Mouse (Mus musculus) layer of hippocampus, adult 18-20 months (tissue): ENCODE data around the gene Ddx27. TPM values are rescaled to one million over a fixed set of nuclear protein-coding genes. Genes with fewer than 3 reads are reported as not detected.
A peak's percentile ranks its signal among the peaks of the same experiment; 100 is the strongest.
"Not testable (repeated sequence)": the region's sequence is repeated elsewhere in the genome, so short reads cannot be mapped to it uniquely, and the experiment has no call there.

ENCODE experiments used
- DNase-seq, 2 experiments: peaks; one replicate each; pipeline ENCODE4 v3.0.0; 2022; ENCODE audit warnings: low spot score in 2 of 2
- long read RNA-seq: library from polyadenylated mRNA; stranded (forward); transcript quantifications from one replicate; pipeline ENCODE4 v2.0.0, GENCODE M21; 2021
- total RNA-seq, 2 experiments: library from RNA; stranded (reverse); gene quantifications; 2 replicates each; pipeline ENCODE4 v1.2.3; 2021

Ddx27 gene
- total RNA-seq = 10 to 100 TPM; 26.8 to 31.4 TPM
- long read RNA-seq, transcript Ddx27-201 (21 exons, 2,714 nt) = major isoform, 31 of 37 reads
- long read RNA-seq, partial matches to known transcripts = 2 of 37 reads
- long read RNA-seq, other reads (novel, unspliced or antisense) = 4 of 37 reads

- peak; percentile 89 to 95 for DNase-seq
These were observed at the start of gene Ddx27 for GRCm38 (mm10) chr2:167014702-167015381. TSS of gene Ddx27 (plus strand) at chr2:167015193.

GRCm38 (mm10) chr2:166973153-166973552 is 41.8 kb upstream of the Ddx27 start:
- DNase-seq = no peak

GRCm38 (mm10) chr2:166974177-166974872 is 40.7 kb upstream of the Ddx27 start:
- DNase-seq = no peak

DNA sequence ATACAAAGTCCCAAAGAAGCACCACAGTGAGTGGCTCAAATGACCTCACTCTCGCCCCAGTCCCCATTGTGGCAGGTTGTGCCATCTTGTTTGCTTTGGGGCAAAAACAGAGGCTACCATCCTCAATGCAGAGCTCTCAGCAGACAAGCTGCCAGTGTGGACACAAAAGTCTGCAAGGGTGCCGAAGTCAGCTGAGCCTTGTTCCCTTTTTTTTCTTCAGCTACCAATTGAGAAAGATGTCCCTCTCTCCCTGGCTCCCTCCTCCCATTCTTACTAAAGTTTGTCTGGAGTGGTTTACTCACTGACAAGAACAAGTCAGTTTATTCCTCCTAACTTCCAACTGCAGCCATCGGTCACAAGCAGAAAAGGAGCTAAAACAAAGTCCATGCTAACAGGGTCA is 38.6 kb upstream of the Ddx27 start:
- no peak for DNase-seq

- DNase-seq = no peak
These were observed 37.5 kb upstream of the Ddx27 start for GRCm38 (mm10) chr2:166977490-166977889.

- DNase-seq = no peak
These were observed 34.8 kb upstream of the Ddx27 start for GRCm38 (mm10) chr2:166980161-166980560.

GRCm38 (mm10) chr2:166983351-166983894 is 31.6 kb upstream of the Ddx27 start:
- DNase-seq = no peak

- DNase-seq = no peak
These were observed 24.1 kb upstream of the Ddx27 start for GRCm38 (mm10) chr2:166990861-166991260.

DNA sequence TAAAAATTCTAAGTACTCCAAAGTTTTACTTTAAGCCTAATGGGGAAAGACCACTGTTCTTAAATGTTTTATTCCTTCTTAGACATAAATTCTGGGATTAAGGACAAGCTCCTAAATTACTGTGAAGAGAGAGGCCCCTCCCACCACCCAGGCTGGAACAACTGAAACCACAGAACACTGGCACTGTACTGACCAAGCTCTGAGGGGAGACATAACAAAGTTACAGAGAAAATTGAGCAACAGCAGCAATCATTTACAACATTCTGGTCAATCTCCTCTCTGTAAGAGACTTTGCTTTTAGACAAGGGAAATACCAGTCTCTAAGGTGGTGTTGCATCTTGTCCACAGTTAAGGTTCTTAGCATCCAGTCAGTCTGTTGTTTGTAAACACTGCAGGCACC is 23.0 kb upstream of the Ddx27 start:
- no peak for DNase-seq

DNA sequence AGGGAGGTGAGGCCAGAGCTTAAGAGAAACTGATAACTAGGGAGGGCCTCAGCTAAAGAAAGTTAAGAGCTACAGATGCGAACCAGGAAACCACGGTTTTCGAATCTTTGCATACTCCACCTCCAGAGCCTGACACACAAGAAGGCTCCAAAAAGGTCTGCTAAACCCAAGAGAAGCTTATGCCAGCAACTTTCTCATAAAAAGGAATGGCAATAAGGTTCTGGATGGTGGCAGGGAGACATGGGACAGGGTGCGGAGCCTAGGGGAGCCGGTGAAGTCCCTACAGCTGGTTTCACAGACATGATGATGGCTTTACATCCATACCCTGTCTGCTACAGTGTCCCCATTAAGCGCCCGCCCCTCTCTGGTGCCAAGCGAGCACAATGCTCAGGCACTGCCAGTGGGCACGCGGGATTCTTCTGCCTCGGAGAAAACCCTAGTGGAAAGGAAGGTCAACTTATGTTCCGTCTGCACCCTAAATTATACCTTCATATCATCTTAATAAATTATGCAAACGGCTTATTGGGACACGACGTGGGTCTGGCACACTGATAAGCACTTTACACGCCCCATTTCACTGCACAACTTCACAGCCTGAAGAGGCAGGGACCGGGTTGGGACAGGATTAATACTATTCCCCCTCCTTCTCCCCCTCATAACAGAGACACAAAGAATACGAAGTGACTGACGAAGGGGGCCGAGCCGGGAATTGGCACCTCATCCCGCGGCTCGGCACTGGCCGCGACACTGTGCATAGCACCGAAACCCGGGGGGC is 19.8 kb upstream of the Ddx27 start:
- peak in 1 of 2 experiments; percentile 34 for DNase-seq

DNA sequence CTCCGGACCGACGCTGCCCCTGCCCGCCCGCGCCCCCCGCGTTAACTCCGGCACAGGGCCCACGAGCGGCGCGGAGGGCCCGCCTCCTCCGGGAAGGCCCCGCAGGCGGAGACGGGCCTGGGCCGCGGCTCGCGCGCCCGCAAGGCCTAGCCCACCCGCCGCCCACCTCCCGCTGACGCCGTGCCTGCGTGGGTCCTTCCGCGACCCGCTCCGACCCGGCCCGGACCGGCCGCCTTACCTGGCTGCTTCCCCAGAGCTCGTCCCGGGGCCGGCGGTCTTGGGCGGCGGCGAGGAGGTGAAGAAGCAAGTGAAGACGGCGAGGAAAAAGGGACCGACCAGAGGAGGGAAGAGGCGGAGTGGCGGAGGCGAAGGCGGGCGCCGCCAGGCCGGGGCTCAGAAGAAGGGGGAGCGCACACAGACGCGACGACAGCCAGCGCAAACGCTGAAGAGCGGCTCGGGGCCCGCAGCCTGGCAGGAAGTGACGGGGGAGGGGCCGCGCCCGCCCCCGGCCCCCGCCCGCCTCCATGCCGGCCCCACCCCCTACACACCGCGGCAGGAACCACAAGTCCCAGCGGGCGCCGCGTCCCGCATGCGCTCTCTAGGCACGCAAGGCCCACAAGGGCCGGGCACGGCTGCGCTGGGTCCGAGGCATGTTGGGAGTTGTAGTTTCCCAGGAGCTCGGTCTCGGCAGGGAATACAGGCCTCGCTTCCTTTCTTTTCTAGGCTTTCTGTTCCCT is 19.0 kb upstream of the Ddx27 start, which contains the start of gene Stau1:
Gene Stau1 (minus strand): TSS at position 504 of the 737 bp plus-strand sequence.
- DNase-seq = peak; percentile 95 to 98

GRCm38 (mm10) chr2:166996533-166996894 is 18.5 kb upstream of the Ddx27 start:
- DNase-seq = no peak

DNA sequence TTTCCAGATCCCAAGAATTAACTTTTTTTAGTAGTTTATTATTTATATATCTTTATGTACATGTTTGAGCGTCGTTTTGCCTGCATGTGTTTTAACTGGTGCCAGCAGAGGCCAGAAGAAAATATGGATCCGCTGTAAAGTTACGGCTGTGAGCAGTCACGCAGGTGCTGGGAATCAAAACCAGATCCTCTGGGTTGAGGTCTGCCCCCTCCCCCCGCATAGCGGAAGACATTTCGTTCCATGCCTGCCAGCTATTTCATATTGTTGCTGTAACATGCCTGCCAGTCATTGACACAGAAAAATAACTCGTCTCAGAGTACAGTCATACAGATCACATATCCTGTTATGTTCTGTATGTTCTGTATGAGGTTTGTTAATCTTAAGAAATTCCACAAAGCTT is 13.5 kb upstream of the Ddx27 start:
- DNase-seq = no peak

GRCm38 (mm10) chr2:167004099-167004854 is 10.7 kb upstream of the Ddx27 start:
- DNase-seq = peak; percentile 59 to 87

- no peak for DNase-seq
These were observed 8.6 kb upstream of the Ddx27 start for GRCm38 (mm10) chr2:167006355-167006754.

- DNase-seq = peak in 1 of 2 experiments; percentile 22
These were observed 7.9 kb upstream of the Ddx27 start for GRCm38 (mm10) chr2:167007001-167007491.

- not testable (repeated sequence) for DNase-seq
These were observed 7.4 kb upstream of the Ddx27 start for GRCm38 (mm10) chr2:167007565-167007964.

DNA sequence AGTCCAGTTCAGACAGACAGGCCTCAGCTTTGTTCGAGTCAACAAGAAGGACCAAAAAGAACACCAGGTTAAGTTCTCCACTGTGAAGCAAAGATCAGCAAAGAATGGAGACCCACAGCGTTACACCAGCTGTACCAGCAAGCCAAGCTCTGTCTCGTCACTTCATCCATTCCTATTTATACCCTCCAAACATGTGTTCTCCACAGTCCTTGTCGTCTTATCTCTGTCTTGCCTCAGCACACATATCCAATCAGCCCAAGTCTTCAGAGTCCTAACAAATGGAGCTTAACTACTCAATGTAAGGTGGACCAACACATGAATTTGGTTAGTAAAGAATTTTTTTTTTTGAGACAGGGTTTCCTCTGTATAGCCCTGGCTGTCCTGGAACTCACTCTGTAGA is 5.5 kb upstream of the Ddx27 start:
- no peak for DNase-seq

DNA sequence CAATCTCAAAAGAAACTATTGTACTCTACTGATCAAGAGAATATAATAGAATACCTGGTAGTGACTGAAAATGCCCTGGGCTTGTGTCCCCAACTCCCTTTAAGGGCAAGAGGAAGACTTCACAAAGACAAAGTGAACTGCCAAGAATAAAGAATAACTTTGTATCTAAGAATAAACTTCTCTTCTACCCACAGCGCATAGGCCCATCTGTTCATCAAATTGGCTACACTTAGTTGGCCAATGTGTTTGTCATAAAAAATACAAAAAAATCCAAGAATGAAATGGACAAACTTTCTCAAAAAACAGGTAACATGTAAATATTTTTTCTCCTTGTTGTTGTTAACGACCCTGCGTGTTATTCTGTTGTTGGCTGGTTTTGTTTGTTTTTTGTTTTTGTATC is 4.4 kb upstream of the Ddx27 start:
- peak in 1 of 2 experiments; percentile 32 for DNase-seq

DNA sequence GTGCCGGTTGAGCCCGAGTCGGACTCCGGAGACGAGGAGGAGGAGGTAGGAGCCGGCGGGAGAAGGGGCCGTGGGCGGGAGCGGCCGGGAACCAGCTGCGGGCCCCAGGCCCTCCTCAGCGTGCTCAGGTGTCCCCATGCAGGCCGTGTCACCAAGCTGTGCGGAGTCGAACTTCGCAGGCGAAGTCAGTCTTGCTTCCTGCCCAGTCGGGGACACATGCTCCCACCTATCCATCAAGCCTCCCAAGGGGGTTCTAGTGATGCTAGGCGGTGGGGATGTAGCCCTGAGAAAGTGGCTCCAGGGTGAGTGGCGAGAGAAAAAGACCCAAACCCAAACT is 357 bp downstream of the Ddx27 start:
- DNase-seq = no peak
